Mouse (Mus musculus): ENCODE results near the gene Fbxo21.

Fbxo21 gene

DNA sequence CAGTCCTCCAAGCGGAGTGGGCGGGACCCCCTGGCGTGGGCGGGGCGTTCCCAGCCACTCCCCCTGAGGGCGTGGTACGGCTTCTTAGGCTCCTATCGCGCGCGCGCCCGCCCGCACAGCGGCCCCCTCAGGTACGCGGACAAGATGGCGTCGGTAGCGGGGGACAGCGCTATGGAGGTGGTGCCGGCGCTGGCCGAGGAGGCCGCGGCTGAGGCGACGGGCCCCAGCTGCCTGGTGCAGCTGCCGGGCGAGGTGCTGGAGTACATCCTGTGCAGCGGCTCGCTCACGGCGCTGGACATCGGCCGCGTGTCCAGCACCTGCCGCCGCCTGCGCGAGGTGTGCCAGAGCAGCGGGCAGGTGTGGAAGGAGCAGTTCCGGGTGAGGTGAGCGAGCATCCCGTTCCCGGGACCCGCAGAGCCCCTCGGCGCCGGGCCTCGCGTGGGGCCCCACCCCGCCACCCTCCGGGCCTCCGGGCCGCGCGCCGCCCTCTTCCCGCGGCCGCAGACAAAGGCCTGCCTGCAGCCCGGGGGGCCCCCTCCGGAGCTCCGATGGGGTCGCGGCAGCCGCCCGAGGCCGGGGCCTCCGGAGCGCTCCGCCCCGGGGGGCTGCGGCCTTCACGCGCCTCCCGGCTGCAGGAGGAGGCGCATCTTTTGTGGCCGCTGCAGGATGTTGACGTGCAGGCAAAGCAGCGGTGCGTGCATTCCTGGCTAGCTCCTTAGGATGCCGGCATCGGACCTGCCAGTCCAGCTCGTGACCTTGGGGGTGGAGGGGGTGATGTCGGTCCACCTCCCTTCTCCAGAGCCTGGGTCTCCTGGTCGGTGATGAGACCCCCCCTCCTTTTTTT is at the start of gene Fbxo21:
Fbxo21 (plus strand) TSS at position 74 of the 844 bp plus-strand sequence.
- peak; percentile 97 to 99 for DNase-seq

DNA sequence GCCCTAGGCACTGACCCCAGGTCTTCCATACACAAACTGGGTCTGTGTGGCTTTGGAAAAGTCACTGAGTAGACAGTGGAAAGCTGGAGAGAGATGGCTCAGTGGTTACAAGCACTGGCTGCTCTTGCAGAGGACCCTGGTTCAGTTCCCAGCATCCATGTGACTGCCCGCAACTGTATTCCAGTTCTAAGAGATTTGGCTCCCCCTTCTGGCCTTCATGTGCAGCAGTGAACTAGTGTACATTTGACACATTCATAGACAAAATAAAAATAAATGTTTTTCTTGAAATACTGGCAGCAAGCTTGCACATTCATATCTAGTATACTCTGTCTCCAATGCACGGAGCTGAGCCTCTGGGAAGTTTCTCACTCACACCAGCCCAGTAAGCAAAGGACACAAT is 48.0 kb upstream of the Fbxo21 start:
- DNase-seq, result no peak

- no peak for DNase-seq
Observed at GRCm38 (mm10) chr5:117932222-117932621, 44.3 kb upstream of the Fbxo21 start.

- peak; percentile 60 to 84 for DNase-seq
Observed at GRCm38 (mm10) chr5:117932862-117933261, 43.7 kb upstream of the Fbxo21 start.

DNA sequence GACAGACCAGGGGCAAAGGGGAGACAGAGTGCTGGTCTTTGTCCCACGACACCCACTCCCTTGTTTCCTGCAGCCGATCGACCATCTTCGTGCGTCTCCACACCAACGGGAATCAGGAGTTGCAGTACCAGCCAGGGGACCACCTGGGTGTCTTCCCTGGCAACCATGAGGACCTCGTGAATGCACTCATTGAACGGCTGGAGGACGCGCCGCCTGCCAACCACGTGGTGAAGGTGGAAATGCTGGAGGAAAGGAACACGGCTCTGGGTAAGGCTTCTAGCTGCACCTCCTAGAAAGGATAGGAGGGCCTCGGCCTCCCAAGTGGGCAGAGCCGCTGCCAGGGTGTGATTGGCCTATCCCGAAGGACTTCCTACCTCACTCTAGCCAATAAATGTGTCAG is 40.2 kb upstream of the Fbxo21 start:
- no peak for DNase-seq

DNA sequence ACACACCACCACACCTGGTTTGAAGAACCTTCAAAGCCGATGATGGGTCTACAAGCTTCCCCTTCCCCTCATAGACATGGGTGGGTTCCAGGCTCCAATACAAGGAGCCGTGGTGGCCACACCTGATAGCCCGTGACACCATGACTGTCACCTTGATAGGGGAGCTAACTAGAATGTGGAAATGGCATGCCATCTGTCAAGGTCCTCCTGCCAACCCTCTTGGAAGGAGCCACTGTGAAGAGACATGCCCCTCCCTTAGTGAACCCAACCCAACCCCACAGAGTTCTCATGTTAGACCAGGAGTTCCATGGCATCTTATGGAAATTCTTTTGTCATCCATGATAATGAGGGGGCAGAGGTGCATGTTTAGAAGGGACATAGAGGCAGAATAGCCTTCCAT is 39.3 kb upstream of the Fbxo21 start:
- no peak for DNase-seq

GRCm38 (mm10) chr5:117938182-117938581 is 38.3 kb upstream of the Fbxo21 start:
- DNase-seq, result peak; percentile 39 to 71

DNA sequence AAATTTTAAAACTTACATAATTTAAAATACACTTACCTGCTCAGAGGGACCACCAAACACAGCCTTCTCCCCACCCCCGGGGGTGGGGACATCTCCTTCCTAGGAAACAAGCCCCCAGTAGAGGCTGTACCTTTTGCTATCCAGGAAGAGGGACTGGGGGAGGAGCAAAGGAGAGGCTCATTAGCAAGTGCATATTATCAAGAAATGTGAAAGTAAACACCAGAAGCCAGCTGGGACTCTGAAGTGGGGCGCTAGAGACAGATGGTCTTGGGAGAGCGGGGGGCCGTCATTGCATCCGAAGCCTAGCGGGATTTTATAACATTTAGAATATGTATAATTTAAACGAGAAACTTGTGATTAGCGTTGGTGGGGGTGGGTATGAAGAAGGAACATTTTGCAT is 37.1 kb upstream of the Fbxo21 start:
- no peak for DNase-seq

- no peak for DNase-seq
Observed at GRCm38 (mm10) chr5:117941552-117941951, 35.0 kb upstream of the Fbxo21 start.

- peak; percentile 19 to 54 for DNase-seq
Observed at GRCm38 (mm10) chr5:117946605-117947004, 29.9 kb upstream of the Fbxo21 start.

- no peak for DNase-seq
Observed at GRCm38 (mm10) chr5:117949393-117949792, 27.1 kb upstream of the Fbxo21 start.

DNA sequence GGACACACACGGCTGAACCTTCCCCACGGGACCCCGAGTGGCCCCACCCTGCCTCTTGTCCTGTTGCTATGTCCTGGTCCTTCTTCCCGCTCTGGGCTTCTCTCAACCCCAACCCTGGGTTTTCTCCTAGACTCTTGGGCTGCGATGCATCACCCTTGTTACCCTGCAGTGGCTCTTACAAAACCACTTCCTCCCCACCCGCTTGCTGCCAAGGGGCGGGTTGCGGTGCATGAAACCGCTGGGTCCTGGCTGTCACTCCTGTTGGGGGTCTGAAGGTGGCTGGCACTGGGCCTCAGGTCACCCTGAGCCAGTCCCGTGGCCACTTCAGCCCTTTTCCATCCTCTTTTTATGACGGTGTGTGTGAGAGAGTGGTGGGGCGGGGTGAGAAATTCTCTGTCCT is 22.6 kb upstream of the Fbxo21 start:
- no peak for DNase-seq

GRCm38 (mm10) chr5:117954429-117954828 is 22.1 kb upstream of the Fbxo21 start:
- DNase-seq, result no peak

GRCm38 (mm10) chr5:117955675-117956420 is 20.7 kb upstream of the Fbxo21 start:
- DNase-seq, result peak in 1 of 2 experiments; percentile 46

- DNase-seq, result peak in 1 of 2 experiments; percentile 52
Observed at GRCm38 (mm10) chr5:117964750-117965149, 11.8 kb upstream of the Fbxo21 start.

DNA sequence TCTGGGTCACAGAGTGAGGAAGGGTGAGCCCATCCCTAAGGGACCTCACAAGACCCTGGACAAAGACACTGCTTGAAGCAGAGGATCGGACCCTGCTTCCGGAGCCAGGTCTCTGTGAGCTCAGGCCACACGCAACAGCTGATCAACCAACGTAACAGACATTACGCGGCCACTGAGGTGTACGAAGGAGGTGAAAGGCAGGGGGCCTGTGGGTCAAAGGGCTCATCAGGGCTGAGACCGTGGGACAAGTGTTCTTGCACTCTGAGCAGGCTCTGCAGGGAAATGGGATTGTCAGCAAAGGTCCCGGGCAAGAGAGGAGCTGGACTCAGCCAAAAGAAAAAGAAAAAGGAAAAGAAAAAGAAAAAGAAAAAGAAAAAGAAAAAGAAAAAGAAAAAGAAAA is 9.6 kb upstream of the Fbxo21 start:
- DNase-seq, result no peak

DNA sequence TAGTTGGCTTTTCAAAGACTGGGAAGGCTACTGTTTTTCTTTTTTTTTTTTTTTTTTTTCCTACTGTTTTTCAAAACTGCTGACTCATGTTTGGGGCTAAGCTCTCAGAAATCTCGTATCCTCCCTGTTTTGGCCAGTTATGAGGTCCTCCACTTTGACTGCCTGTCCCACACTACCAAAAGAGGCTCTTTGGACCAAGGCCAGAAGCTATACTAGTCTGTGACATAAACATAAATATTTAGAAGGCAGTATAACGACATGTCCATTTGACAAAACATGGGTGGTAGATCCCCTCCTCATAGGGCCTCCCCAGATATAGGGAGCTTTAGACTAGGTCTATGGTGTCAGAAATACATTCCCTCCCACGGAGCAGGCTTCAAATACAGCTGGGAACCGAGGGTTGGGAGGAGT is 8.9 kb upstream of the Fbxo21 start:
- DNase-seq, result no peak

- DNase-seq, result no peak
Observed at GRCm38 (mm10) chr5:117969681-117970427, 6.7 kb upstream of the Fbxo21 start.

- DNase-seq, result no peak
Observed at GRCm38 (mm10) chr5:117976263-117976656, 270 bp upstream of the Fbxo21 start.

DNA sequence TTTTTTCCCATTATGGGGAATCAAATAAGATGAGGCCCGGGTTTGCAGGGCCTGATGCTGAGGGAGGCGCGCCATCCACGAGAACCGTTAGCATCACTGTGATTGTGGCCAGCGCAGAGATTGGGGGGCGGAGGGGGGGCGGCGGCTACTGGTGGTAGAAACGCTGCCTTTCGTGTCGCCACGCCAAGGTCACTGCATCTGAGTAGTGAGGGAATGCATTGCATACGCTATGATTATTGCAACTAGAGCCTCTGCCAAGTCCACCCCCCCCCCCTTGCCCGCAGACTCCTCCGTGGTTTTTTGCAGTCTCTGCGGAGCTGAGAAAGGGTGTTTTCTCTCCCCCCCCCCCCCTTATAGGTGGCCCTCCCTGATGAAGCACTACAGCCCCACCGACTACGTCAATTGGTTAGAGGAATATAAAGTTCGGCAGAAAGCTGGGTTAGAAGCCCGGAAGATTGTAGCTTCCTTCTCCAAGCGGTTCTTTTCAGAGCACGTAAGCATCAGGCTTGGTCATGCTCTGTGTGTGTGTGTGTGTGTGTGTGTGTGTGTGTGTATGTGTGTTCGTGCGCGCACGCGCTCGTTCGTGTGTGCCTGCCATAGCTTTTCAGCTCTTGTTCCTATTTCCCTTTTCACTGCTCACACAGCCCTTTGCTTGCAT is 1.1 kb downstream of the Fbxo21 start:
- no peak for DNase-seq

DNA sequence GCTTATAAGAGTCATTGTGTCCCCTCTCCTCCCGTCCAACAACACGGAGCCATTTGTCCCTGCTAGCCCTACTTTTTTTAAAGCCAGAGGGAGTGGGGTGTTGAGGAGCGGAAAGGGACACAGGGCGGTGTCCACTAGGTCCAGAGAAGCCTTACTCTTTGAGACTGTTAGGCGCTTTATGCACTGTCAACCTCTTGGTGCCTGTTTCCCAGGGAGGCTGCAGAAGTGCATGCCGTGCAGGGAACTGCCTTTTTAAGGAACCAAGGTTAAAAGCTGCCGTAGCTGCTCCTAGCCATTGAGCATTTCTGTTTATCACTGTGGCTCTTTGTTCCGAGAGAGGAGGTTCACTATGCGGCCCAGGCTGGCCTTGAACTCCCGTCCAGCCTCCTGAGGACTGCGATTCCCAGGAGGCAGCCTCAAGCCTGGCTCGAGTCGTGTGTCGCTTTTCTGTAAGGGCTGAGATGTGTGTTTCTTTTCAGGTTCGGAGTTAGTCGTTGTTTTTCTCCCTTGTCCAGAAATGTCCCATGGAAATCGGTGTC is 1.7 kb downstream of the Fbxo21 start:
- DNase-seq, result no peak

- DNase-seq, result no peak
Observed at GRCm38 (mm10) chr5:117979082-117979481, 2.6 kb downstream of the Fbxo21 start.

- no peak for DNase-seq
Observed at GRCm38 (mm10) chr5:117980921-117981320, 4.4 kb downstream of the Fbxo21 start.
